Mouse (Mus musculus): ENCODE measurements at regions not wholly inside any gene's neighbourhood (a gene's known extent, or its start where the extent isn't known, plus 50 kb on each side); places are given as distances from the start of the nearest gene placed in this dataset.
"Not testable (repeated sequence)": the region's sequence is repeated elsewhere in the genome, so short reads cannot be mapped to it uniquely, and the experiment has no call there.

GRCm38 (mm10) chr13:4858341-4858740 lies 249.4 kb upstream of the Akr1e1 start:
- no peak overlapping the region for H3K27ac ChIP-seq (replicated peaks)
- no peak for DNase-seq (ENCODE audit: low spot score)
- no peaks in the 10 kb centered on the region for H3K9me3 ChIP-seq
- WGBS, result 83% methylated on average over 1 of the region's 1 CpGs
- no peak overlapping the region for H3K4me3 ChIP-seq
- no peaks in the 10 kb centered on the region for H3K27me3 ChIP-seq (replicated peaks; ENCODE audit: low read depth, poor library complexity, severe bottlenecking)
- no peaks in the 10 kb centered on the region for H3K4me1 ChIP-seq
- no peaks in the 10 kb centered on the region for H3K36me3 ChIP-seq (replicated peaks)

- not testable (repeated sequence) for H3K27me3 ChIP-seq (replicated peaks; ENCODE audit: low read depth, poor library complexity, severe bottlenecking); H3K4me3 ChIP-seq; H3K36me3 ChIP-seq (replicated peaks); H3K27ac ChIP-seq (replicated peaks); H3K4me1 ChIP-seq; H3K9me3 ChIP-seq; DNase-seq (ENCODE audit: low spot score)
- WGBS, result 82% methylated on average over 2 of the region's 2 CpGs
These were observed 230.5 kb upstream of the Akr1e1 start for GRCm38 (mm10) chr13:4839481-4839880.

- Histone ChIP-seq H3K36me3 (replicated peaks) (no peaks in the 10 kb centered on the region), H3K27ac (replicated peaks) (no peak overlapping the region), H3K4me3 (no peak overlapping the region), H3K4me1 (no peaks in the 10 kb centered on the region), H3K9me3 (no peaks in the 10 kb centered on the region), H3K27me3 (replicated peaks; ENCODE audit: low read depth, poor library complexity, severe bottlenecking) (no peaks in the 10 kb centered on the region)
- no peak for DNase-seq (ENCODE audit: low spot score)
- 88% methylated on average over 3 of the region's 3 CpGs for WGBS
These were observed 217.8 kb upstream of the Akr1e1 start for GRCm38 (mm10) chr13:4826756-4827155.

GRCm38 (mm10) chr13:4825749-4826148 lies 216.8 kb upstream of the Akr1e1 start:
- 92% methylated on average over 1 of the region's 1 CpGs for WGBS
- H3K27me3 ChIP-seq (replicated peaks; ENCODE audit: low read depth, poor library complexity, severe bottlenecking); H3K4me3 ChIP-seq; H3K36me3 ChIP-seq (replicated peaks); DNase-seq (ENCODE audit: low spot score); H3K9me3 ChIP-seq; H3K4me1 ChIP-seq; H3K27ac ChIP-seq (replicated peaks): not testable (repeated sequence)

GRCm38 (mm10) chr13:4806876-4807275 lies 197.9 kb upstream of the Akr1e1 start:
- 91% methylated on average over 2 of the region's 2 CpGs for WGBS
- Histone ChIP-seq H3K4me1 (no peaks in the 10 kb centered on the region), H3K27ac (replicated peaks) (no peak overlapping the region), H3K4me3 (no peak overlapping the region), H3K9me3 (no peaks in the 10 kb centered on the region), H3K36me3 (replicated peaks) (no peaks in the 10 kb centered on the region), H3K27me3 (replicated peaks; ENCODE audit: low read depth, poor library complexity, severe bottlenecking) (no peaks in the 10 kb centered on the region)
- no peak for DNase-seq (ENCODE audit: low spot score)

GRCm38 (mm10) chr13:4800666-4801065 lies 191.7 kb upstream of the Akr1e1 start:
- no peak overlapping the region for H3K4me3 ChIP-seq
- no peaks in the 10 kb centered on the region for H3K4me1 ChIP-seq
- no peaks in the 10 kb centered on the region for H3K27me3 ChIP-seq (replicated peaks; ENCODE audit: low read depth, poor library complexity, severe bottlenecking)
- H3K27ac ChIP-seq (replicated peaks), result no peak overlapping the region
- no peaks in the 10 kb centered on the region for H3K36me3 ChIP-seq (replicated peaks)
- WGBS, result 88% methylated on average over 14 of the region's 14 CpGs
- H3K9me3 ChIP-seq, result peaks cover 15% of the 10 kb centered on the region
- DNase-seq (ENCODE audit: low spot score), result no peak

DNA sequence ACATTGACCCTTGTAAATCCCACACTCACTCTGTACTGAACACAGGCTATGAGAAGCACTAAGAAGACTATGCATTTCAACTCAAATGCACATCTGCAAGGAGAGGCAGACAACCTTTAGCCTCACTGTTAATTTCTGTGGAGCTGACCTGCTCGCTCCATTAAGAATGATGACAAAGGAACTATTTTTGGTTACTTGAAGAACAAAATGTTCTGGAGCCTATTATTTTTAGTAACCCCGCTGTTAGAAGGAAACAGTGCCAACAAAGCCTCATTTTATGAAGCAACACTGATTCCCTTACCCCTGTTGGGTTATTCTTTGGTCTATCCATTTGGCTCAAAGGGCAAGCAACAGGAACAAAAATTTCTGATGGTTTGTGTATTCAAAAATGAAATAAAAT lies 182.2 kb upstream of the Akr1e1 start:
- Histone ChIP-seq H3K4me3 (no peak overlapping the region), H3K4me1 (no peaks in the 10 kb centered on the region), H3K27ac (replicated peaks) (no peak overlapping the region), H3K36me3 (replicated peaks) (no peaks in the 10 kb centered on the region), H3K27me3 (replicated peaks; ENCODE audit: low read depth, poor library complexity, severe bottlenecking) (no peaks in the 10 kb centered on the region), H3K9me3 (no peaks in the 10 kb centered on the region)
- no peak for DNase-seq (ENCODE audit: low spot score)
- 79% methylated on average over 2 of the region's 2 CpGs for WGBS

DNA sequence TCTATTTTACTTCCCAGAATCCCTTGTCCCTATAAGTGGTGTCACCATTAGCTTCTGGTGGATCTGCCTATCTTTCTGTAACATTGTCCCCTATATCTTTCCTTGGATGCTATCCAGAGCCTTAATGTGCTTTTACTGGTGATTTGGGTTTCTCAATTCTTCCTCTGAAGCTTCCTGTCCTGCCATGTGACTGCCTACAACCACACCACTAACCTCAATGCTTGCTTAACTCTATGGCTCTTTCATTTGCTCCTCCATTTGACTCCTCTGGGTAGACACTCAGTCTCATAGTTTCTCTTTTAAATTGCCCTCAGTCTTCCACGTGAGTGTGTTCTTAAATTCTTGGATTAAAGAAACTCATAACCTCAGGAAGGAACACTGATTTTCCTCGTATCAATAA lies 181.4 kb upstream of the Akr1e1 start:
- no peaks in the 10 kb centered on the region for H3K36me3 ChIP-seq (replicated peaks)
- WGBS, result 81% methylated on average over 2 of the region's 2 CpGs
- no peak overlapping the region for H3K4me3 ChIP-seq
- DNase-seq (ENCODE audit: low spot score), result no peak
- H3K27me3 ChIP-seq (replicated peaks; ENCODE audit: low read depth, poor library complexity, severe bottlenecking), result no peaks in the 10 kb centered on the region
- no peak overlapping the region for H3K27ac ChIP-seq (replicated peaks)
- no peaks in the 10 kb centered on the region for H3K4me1 ChIP-seq
- no peaks in the 10 kb centered on the region for H3K9me3 ChIP-seq

- H3K36me3 ChIP-seq (replicated peaks), result no peaks in the 10 kb centered on the region
These were observed 174.3 kb upstream of the Akr1e1 start for GRCm38 (mm10) chr13:4783290-4783689.

DNA sequence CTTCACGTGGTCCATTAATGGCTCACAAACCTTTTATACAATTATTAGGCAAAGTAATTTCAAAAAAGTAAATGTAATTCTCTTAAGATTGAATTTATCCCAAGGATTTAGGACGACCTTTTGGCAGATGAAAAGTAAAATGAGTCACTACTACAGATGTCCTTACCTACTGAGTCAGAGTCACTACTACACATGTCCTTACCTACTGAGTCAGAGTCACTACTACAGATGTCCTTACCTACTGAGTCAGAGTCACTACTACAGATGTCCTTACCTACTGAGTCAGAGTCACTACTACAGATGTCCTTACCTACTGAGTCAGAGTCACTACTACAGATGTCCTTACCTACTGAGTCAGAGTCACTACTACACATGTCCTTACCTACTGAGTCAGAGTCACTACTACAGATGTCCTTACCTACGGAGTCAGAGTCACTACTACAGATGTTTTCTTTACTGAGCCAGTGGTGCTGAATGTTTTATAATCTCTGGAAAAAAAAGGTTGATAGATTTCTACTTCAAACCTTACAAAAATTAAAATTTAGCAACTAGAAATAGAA lies 169.4 kb upstream of the Akr1e1 start:
- H3K27ac ChIP-seq (replicated peaks); H3K4me3 ChIP-seq; DNase-seq (ENCODE audit: low spot score); H3K27me3 ChIP-seq (replicated peaks; ENCODE audit: low read depth, poor library complexity, severe bottlenecking); H3K9me3 ChIP-seq; H3K36me3 ChIP-seq (replicated peaks); H3K4me1 ChIP-seq: not testable (repeated sequence)
- 86% methylated on average over 3 of the region's 3 CpGs for WGBS

More at GRCm38 (mm10) chr13:4783290-4783689, 174.3 kb upstream of the Akr1e1 start:
- no peak for DNase-seq (ENCODE audit: low spot score)
- no peaks in the 10 kb centered on the region for H3K4me1 ChIP-seq
- H3K27ac ChIP-seq (replicated peaks), result no peak overlapping the region
- no peaks in the 10 kb centered on the region for H3K9me3 ChIP-seq
- no peak overlapping the region for H3K4me3 ChIP-seq
- 62% methylated on average over 3 of the region's 3 CpGs for WGBS
- no peaks in the 10 kb centered on the region for H3K27me3 ChIP-seq (replicated peaks; ENCODE audit: low read depth, poor library complexity, severe bottlenecking)

DNA sequence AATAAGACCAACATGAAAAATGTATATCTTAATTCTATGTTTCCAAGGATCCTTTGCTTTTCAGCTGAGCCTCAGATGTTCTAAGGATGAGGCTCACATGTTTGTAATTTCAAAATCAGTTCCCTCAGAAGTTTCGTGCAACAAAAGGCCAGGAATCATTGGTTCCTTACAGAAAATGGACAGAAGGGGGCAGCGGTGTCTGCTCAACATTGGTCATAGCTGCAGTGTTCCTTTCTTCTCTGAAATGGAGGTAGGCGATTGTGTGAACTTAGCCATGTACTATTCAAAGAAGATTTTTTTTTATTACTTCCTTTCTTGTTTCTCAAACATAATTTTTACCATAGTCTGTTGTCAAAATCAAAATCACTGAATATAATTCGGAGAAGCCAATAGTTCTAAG lies 167.9 kb upstream of the Akr1e1 start:
- H3K9me3 ChIP-seq, result no peaks in the 10 kb centered on the region
- H3K4me3 ChIP-seq, result no peak overlapping the region
- DNase-seq (ENCODE audit: low spot score), result peak; percentile 52
- H3K27me3 ChIP-seq (replicated peaks; ENCODE audit: low read depth, poor library complexity, severe bottlenecking), result no peaks in the 10 kb centered on the region
- 39% methylated on average over 4 of the region's 4 CpGs for WGBS
- H3K4me1 ChIP-seq, result no peaks in the 10 kb centered on the region; the same call in 1 of the 2 replicates
- H3K36me3 ChIP-seq (replicated peaks), result no peaks in the 10 kb centered on the region
- no peak overlapping the region for H3K27ac ChIP-seq (replicated peaks)

DNA sequence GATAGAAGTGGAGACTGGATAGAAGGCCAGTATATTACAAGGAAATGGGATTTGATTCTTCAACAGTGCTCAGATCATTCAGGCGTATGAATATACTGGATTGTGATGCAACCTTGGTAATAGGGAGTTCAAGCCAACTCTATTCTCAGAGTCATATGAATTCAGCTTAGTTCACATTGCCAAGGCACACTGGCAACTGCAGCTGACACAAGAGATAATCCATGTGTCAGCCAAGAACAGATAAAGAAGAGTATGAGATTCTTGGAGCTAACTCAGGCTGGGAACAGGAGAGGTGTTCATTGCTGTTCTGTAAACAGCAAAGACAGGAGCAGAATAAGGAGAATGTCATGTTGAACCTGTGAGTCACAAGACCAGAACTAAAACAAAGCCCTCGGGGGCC lies 163.3 kb upstream of the Akr1e1 start:
- Histone ChIP-seq H3K9me3 (no peaks in the 10 kb centered on the region), H3K27ac (replicated peaks) (no peak overlapping the region), H3K27me3 (replicated peaks; ENCODE audit: low read depth, poor library complexity, severe bottlenecking) (no peaks in the 10 kb centered on the region), H3K4me3 (no peak overlapping the region), H3K4me1 (peaks cover 10% of the 10 kb centered on the region), H3K36me3 (replicated peaks) (no peaks in the 10 kb centered on the region)
- 89% methylated on average over 2 of the region's 2 CpGs for WGBS
- DNase-seq (ENCODE audit: low spot score), result no peak

DNA sequence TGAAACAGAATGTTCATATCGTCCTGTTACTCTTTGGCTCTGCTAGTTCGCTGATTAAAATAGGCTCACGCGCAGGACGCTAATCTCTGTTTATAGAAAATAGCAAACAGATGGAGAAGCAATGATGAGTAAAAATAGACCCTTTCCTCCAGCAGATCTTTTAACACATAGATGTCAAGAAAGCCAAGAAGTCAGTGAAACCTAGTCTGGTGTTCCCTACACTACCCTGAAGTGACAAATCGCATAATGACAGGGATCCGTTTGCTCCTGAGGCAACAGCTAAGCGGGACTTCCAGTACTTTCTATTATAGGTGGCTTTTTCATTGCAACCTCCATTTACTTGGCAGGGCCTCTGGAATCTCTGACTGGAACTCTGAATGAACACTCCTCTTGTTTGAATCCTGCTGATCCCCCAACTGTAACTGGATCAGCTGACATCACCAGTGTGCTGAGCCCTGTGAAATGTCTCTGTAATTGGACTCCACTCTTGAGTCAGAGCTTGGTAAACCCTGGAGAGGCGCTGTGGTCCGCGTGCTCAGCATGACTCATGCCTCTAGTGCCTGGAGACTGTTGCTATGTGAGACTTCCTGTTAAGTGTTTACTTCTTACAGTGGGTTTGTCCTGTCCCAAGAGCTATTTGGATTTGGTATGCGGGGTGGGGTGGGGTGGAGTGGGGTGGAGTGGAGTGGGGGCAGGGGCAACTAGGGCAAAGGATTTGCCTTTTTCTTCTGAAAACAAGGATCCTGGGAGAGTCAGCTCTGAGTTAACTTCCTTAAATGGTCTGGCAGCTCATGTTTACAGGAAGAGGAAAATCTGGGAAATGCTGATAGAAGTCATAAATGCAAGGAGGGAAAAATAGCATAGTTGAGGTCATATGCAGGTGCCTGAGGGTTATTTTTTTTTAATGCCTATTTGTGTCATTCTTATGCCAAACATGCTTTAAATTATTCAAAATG lies 162.4 kb upstream of the Akr1e1 start:
- no peaks in the 10 kb centered on the region for H3K36me3 ChIP-seq (replicated peaks)
- peak; percentile 87 for DNase-seq (ENCODE audit: low spot score)
- no peaks in the 10 kb centered on the region for H3K9me3 ChIP-seq
- H3K4me3 ChIP-seq, result 0 out of 2 replicates have a peak overlapping the region, but pooled peaks have one; percentile 16
- H3K27me3 ChIP-seq (replicated peaks; ENCODE audit: low read depth, poor library complexity, severe bottlenecking), result no peaks in the 10 kb centered on the region
- peak overlapping the region; percentile 69 for H3K27ac ChIP-seq (replicated peaks)
- H3K4me1 ChIP-seq, result peaks cover 10% of the 10 kb centered on the region
- WGBS, result 39% methylated on average over 12 of the region's 12 CpGs
